23 mouse cellular contexts compared by ENCODE assay signal in the genomic region with DNA sequence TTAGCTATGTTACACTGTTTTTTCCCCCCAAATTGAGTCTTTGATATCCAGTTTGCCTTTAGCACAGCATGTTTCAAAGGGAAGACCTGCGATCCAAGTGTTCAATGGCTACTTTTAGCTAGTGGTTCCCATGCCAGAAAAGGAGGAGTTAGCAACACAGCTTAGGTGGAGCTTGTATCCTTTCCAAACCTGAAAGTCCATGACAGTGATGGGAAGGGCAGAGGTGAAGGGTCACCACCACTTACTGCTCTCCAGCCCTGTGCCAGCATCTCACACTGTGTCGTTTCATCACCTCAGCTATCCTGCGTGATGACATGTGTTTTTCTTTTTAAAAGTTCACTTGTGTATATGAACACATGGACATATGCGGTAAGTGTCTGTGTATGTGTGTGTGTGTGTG. TPM values are rescaled to one million over a fixed set of nuclear protein-coding genes. Genes with fewer than 3 reads are reported as not detected.
A peak's percentile ranks its signal among the peaks of the same experiment; 100 is the strongest.
DNase-seq lines count a peak whose midpoint lies in the region; ATAC-seq and TF ChIP-seq lines count a peak whose summit lies in the region.
"Had no signal": no experiment of that assay in that cellular context is flagged by ENCODE, and none has a peak within 500 bp of the region (broad histone marks: within the 10 kb centered on the region; RNA-seq: fewer than 3 reads in every experiment).

No protein-coding gene starts in this region.

- H3K4me3 ChIP-seq in kidney, embryonic 15.5 days (replicated peaks) = no peak overlapping the region
- no peak overlapping the region for H3K4me3 ChIP-seq in liver, postnatal 0 days (ENCODE audit: low read depth, low read length)
- H3K4me3 ChIP-seq in liver, embryonic 11.5 days (ENCODE audit: low read depth, low read length) = no peak overlapping the region
- H3K4me3 ChIP-seq: embryonic facial prominence, embryonic 13.5 days; forebrain, embryonic 12.5 days; heart, embryonic 10.5 days; hindbrain, embryonic 12.5 days had no signal

- TF ChIP-seq EP300 in liver, postnatal 0 days (IDR thresholded peaks at IDR 0.05; ENCODE audit: low read depth) = no peak

- DNase-seq in embryo, embryonic 10.5 days (ENCODE audit: low spot score) = peak; percentile 10
- DNase-seq in embryo, embryonic 9.5 days (ENCODE audit: extremely low spot score) = no peak
- peak; percentile 54 to 58 for DNase-seq in kidney, adult 8-10 months
- DNase-seq in liver, postnatal 0 days = peak; percentile 35
- DNase-seq in liver, embryonic 11.5 days (ENCODE audit: low spot score) = no peak
- peak; percentile 67 for DNase-seq in adipocyte (ENCODE audit: low spot score)
- DNase-seq: adrenal gland, postnatal 14 days; cerebellum, adult 11-12 months; cerebellum, adult 9-11 months; cerebellum, postnatal 36 days; gastrocnemius, postnatal 10 days; heart, adult 18-20 months; heart, postnatal 10 days; heart, postnatal 4 days had no signal

- H3K36me3 ChIP-seq in kidney, embryonic 15.5 days = no peaks in the 10 kb centered on the region
- H3K36me3 ChIP-seq in liver, postnatal 0 days (replicated peaks; ENCODE audit: insufficient read depth, low read length) = no peaks in the 10 kb centered on the region
- no peaks in the 10 kb centered on the region for H3K36me3 ChIP-seq in liver, embryonic 11.5 days (ENCODE audit: control insufficient read depth, insufficient read depth, low read length)
- H3K36me3 ChIP-seq: embryonic facial prominence, embryonic 13.5 days; forebrain, embryonic 12.5 days; heart, embryonic 10.5 days; hindbrain, embryonic 12.5 days had no signal

- WGBS in kidney, embryonic 15.5 days = 76% methylated on average over 4 of the region's 4 CpGs
- 74% methylated on average over 4 of the region's 4 CpGs for WGBS in liver, postnatal 0 days (ENCODE audit: insufficient replicate concordance)
- WGBS in liver, embryonic 11.5 days = 74% methylated on average over 4 of the region's 4 CpGs

- no peak overlapping the region for H3K9ac ChIP-seq in kidney, embryonic 15.5 days
- no peak overlapping the region for H3K9ac ChIP-seq in liver, postnatal 0 days (replicated peaks)
- H3K9ac ChIP-seq in liver, embryonic 11.5 days (ENCODE audit: low read depth, low read length) = no peak overlapping the region
- H3K9ac ChIP-seq: embryonic facial prominence, embryonic 13.5 days; forebrain, embryonic 12.5 days; hindbrain, embryonic 12.5 days had no signal

- TF ChIP-seq CTCF in liver, postnatal 0 days (IDR thresholded peaks at IDR 0.05; ENCODE audit: low read depth) = no peak

- H3K27ac ChIP-seq in kidney, embryonic 15.5 days = no peak overlapping the region
- no peak overlapping the region for H3K27ac ChIP-seq in liver, postnatal 0 days (ENCODE audit: low read depth)
- H3K27ac ChIP-seq in liver, embryonic 11.5 days (ENCODE audit: low read depth, low read length) = no peak overlapping the region
- H3K27ac ChIP-seq: embryonic facial prominence, embryonic 13.5 days; forebrain, embryonic 12.5 days; heart, embryonic 10.5 days; hindbrain, embryonic 12.5 days had no signal

- H3K4me2 ChIP-seq in kidney, embryonic 15.5 days = no peak overlapping the region
- H3K4me2 ChIP-seq in liver, postnatal 0 days (ENCODE audit: low read depth, low read length) = no peak overlapping the region
- H3K4me2 ChIP-seq in liver, embryonic 11.5 days = no peak overlapping the region
- H3K4me2 ChIP-seq: embryonic facial prominence, embryonic 13.5 days; forebrain, embryonic 12.5 days; hindbrain, embryonic 12.5 days had no signal

- no peak for ATAC-seq in kidney, embryonic 15.5 days (replicated peaks; ENCODE audit: low FRiP score)
- peak; percentile 94 for ATAC-seq in liver, postnatal 0 days
- no peak for ATAC-seq in liver, embryonic 11.5 days (replicated peaks; ENCODE audit: low FRiP score)
- ATAC-seq in inflammation-experienced regulatory T-cells, adult 6 months = no peak
- ATAC-seq: forebrain, embryonic 16.5 days; hindbrain, embryonic 16.5 days had no signal

- H3K27me3 ChIP-seq in kidney, embryonic 15.5 days = no peaks in the 10 kb centered on the region
- no peaks in the 10 kb centered on the region for H3K27me3 ChIP-seq in liver, postnatal 0 days (ENCODE audit: insufficient read depth, low read length)
- H3K27me3 ChIP-seq in liver, embryonic 11.5 days (replicated peaks; ENCODE audit: control insufficient read depth, insufficient read depth, low read length) = no peaks in the 10 kb centered on the region
- H3K27me3 ChIP-seq: CH12.LX; hindbrain, embryonic 12.5 days had no signal

- H3K4me1 ChIP-seq in kidney, embryonic 15.5 days = peaks cover 17% of the 10 kb centered on the region; the same call in 1 of the 2 replicates
- H3K4me1 ChIP-seq in liver, postnatal 0 days (ENCODE audit: insufficient read depth) = peaks cover 6% of the 10 kb centered on the region; the same call in 1 of the 2 replicates
- H3K4me1 ChIP-seq in liver, embryonic 11.5 days (replicated peaks; ENCODE audit: control insufficient read depth, insufficient read depth, low read length) = no peaks in the 10 kb centered on the region

- no peaks in the 10 kb centered on the region for H3K9me3 ChIP-seq in kidney, embryonic 15.5 days (replicated peaks)
- H3K9me3 ChIP-seq in liver, postnatal 0 days (ENCODE audit: low read length) = no peaks in the 10 kb centered on the region
- H3K9me3 ChIP-seq in liver, embryonic 11.5 days (ENCODE audit: control insufficient read depth, low read length) = no peaks in the 10 kb centered on the region
- H3K9me3 ChIP-seq: embryonic facial prominence, embryonic 13.5 days; forebrain, embryonic 12.5 days; heart, embryonic 10.5 days; hindbrain, embryonic 12.5 days had no signal

RNA-seq across cellular contexts. Expression of a gene that starts 34.2 kb away (rescaled TPM):
- polyA plus RNA-seq in kidney, embryonic 15.5 days (2015; fragmentation: Nextera tagmentation; extraction: Ambion mirVana) = 21.9 and 24.0 TPM in 2 replicates
- polyA plus RNA-seq in liver, postnatal 0 days (2015; fragmentation: Nextera tagmentation; extraction: Ambion mirVana) = 0.28 and 0.50 TPM in 2 replicates
- polyA plus RNA-seq in liver, embryonic 11.5 days (2014; fragmentation: Nextera tagmentation; extraction: Ambion mirVana) = 1.2 and 1.4 TPM in 2 replicates
- 1 to 10 TPM in 2 of 3 experiments, under 1 TPM in 1; 0.45 to 2.2 (median 1.6) TPM for polyA plus RNA-seq in inflammation-experienced regulatory T-cells, adult 6 months (2017; shearing (Covaris generic))

Comparison
In these comparisons a context has a peak if more than half of its experiments do, and no peak if none do; other contexts are left out.
1. DNase-seq: peak in embryo, embryonic 10.5 days (single experiment), kidney, adult 8-10 months (2 of 2), liver, postnatal 0 days (single experiment) and adipocyte (single experiment); none in embryo, embryonic 9.5 days (single experiment) and liver, embryonic 11.5 days (single experiment).